Mouse (Mus musculus) ES-E14 (cell line): Measurements from ENCODE around the gene Map9. TPM values are rescaled to one million over a fixed set of nuclear protein-coding genes. Genes with fewer than 3 reads are reported as not detected.

Experiments
- DNase-seq: peaks from one replicate; pipeline ENCODE4 v3.0.0-alpha.2; 2013; ENCODE audit warnings: low read depth, low spot score
- H3K27ac ChIP-seq: 2 replicates; pipeline ENCODE4 v1.5.1; 2012; ENCODE audit warnings: low read depth, mild to moderate bottlenecking, low read length, moderate library complexity, mixed read lengths; ENCODE audit not compliant: poor library complexity, insufficient read depth, severe bottlenecking
- H3K36me3 ChIP-seq: 2 replicates; pipeline ENCODE4 v1.6.1; 2012; ENCODE audit warnings: mild to moderate bottlenecking, low read length, moderate library complexity, mixed read lengths; ENCODE audit not compliant: control insufficient read depth, poor library complexity, insufficient read depth, severe bottlenecking
- H3K4me1 ChIP-seq, 2 experiments: fragments of 150-350 bp in 1 of 2; sonication (generic) in 1 of 2; 2 replicates each; pipeline ENCODE4 v1.6.1; 2012; ENCODE audit warnings: low read length in 2 of 2, mild to moderate bottlenecking in 1 of 2, mixed read lengths in 1 of 2; ENCODE audit not compliant: control insufficient read depth in 2 of 2, insufficient read depth in 2 of 2, poor library complexity in 1 of 2
- H3K4me3 ChIP-seq, 2 experiments: fragments of 150-350 bp in 1 of 2; sonication (generic) in 1 of 2; 2 replicates each; pipeline ENCODE4 v1.5.1; 2012; ENCODE audit warnings: low read length in 2 of 2, low read depth in 1 of 2, mild to moderate bottlenecking in 1 of 2, mixed read lengths in 1 of 2; ENCODE audit not compliant: insufficient read depth in 1 of 2, poor library complexity in 1 of 2, severe bottlenecking in 1 of 2
- H3K9ac ChIP-seq: 2 replicates; pipeline ENCODE4 v1.6.1; 2012; ENCODE audit warnings: low read depth, mild to moderate bottlenecking, low read length, mixed read lengths; ENCODE audit not compliant: poor library complexity, insufficient read depth, severe bottlenecking
- H3K9me3 ChIP-seq: fragments of 150-350 bp; sonication (generic); 2 replicates; pipeline ENCODE4 v1.6.1; 2012; ENCODE audit warnings: low read depth, mild to moderate bottlenecking, low read length; ENCODE audit not compliant: control insufficient read depth, insufficient read depth
- CHD2 ChIP-seq: IDR thresholded peaks from 2 replicates; pipeline ENCODE4 v1.6.1; 2014; ENCODE audit warnings: mild to moderate bottlenecking, low read depth, low read length, inconsistent platforms
- HCFC1 ChIP-seq: IDR thresholded peaks from 2 replicates; pipeline ENCODE4 v1.6.1; 2012; ENCODE audit warnings: low read length, inconsistent platforms, borderline replicate concordance; ENCODE audit not compliant: insufficient read depth
- MAFK ChIP-seq: IDR thresholded peaks from 2 replicates; pipeline ENCODE4 v1.6.1; 2014; ENCODE audit warnings: mild to moderate bottlenecking, low read depth, low read length, inconsistent platforms; ENCODE audit not compliant: insufficient read depth
- ZC3H11A ChIP-seq: IDR thresholded peaks from 2 replicates; pipeline ENCODE4 v1.6.1; 2012; ENCODE audit warnings: low read depth, mild to moderate bottlenecking, inconsistent platforms, low read length, borderline replicate concordance
- ZNF384 ChIP-seq: IDR thresholded peaks from 2 replicates; pipeline ENCODE4 v1.6.1; 2012; ENCODE audit warnings: low read depth, low read length, inconsistent platforms
- in situ Hi-C, 2 experiments: fragments of 600-800 bp; cut with MboI; formaldehyde crosslinking; loops; one replicate each; pipeline ENCODE4 v1.15.1; 2025; ENCODE audit warnings: low sequenced_read_pairs in 2 of 2, inconsistent platforms in 1 of 2; ENCODE audit not compliant: unreplicated experiment in 2 of 2
- total RNA-seq: library from RNA; depleted of rRNA; stranded (reverse); fragments of 300-350 nt; gene quantifications from 2 replicates; pipeline ENCODE4 v1.2.3, GENCODE M21; 2012

Gene Map9
- total RNA-seq, 1 experiment: 4.3 TPM

- Histone ChIP-seq H3K27ac (no peak overlapping the region), H3K9ac (no peak overlapping the region), H3K36me3 (peaks cover 5% of the 10 kb centered on the region), H3K4me1 (peaks cover 0 to 3% of the 10 kb centered on the region in 2 experiments; a peak in 1 of 4 replicates), H3K9me3 (no peaks in the 10 kb centered on the region), H3K4me3 (no peak overlapping the region)
- DNase-seq: no peak
- TF ChIP-seq CHD2: no peak
- no peak for TF ChIP-seq MAFK
- no peak for TF ChIP-seq ZNF384
- no peak for TF ChIP-seq ZC3H11A
- no peak for TF ChIP-seq HCFC1
- in situ Hi-C loops: loop anchor here (25.0 kb wide), 2 partner anchors 493 to 693 kb away; partner anchors contain the start of gene Plrg1 (in 1 of the 2)
Observed at GRCm38 (mm10) chr3:82369063-82369860, 11.4 kb downstream of the Map9 start.

GRCm38 (mm10) chr3:82370439-82371011, 12.7 kb downstream of the Map9 start:
- in situ Hi-C loops: loop anchor here (25.0 kb wide), 2 partner anchors 492 to 692 kb away; partner anchors contain the start of gene Plrg1 (in 1 of the 2)

GRCm38 (mm10) chr3:82376965-82377364, 19.1 kb downstream of the Map9 start:
- no peak for DNase-seq
- in situ Hi-C loops: no loop called here

More at GRCm38 (mm10) chr3:82370439-82371011, 12.7 kb downstream of the Map9 start:
- H3K4me1 ChIP-seq: peaks cover 0 to 3% of the 10 kb centered on the region in 2 experiments; a peak in 1 of 4 replicates
- peaks cover 7% of the 10 kb centered on the region for H3K36me3 ChIP-seq
- no peaks in the 10 kb centered on the region for H3K9me3 ChIP-seq
- TF ChIP-seq ZC3H11A (no peak), MAFK (no peak), ZNF384 (no peak), HCFC1 (no peak), CHD2 (no peak)
- H3K9ac ChIP-seq: no peak overlapping the region
- no peak for DNase-seq
- no peak overlapping the region for H3K4me3 ChIP-seq
- H3K27ac ChIP-seq: no peak overlapping the region

GRCm38 (mm10) chr3:82382325-82382724, 24.5 kb downstream of the Map9 start:
- TF ChIP-seq ZNF384 (no peak), ZC3H11A (no peak), HCFC1 (no peak), MAFK (no peak), CHD2 (no peak)
- Histone ChIP-seq H3K9me3 (no peaks in the 10 kb centered on the region), H3K9ac (no peak overlapping the region), H3K4me1 (peaks cover 0 to 8% of the 10 kb centered on the region in 2 experiments; a peak in 1 of 4 replicates), H3K36me3 (peaks cover 12% of the 10 kb centered on the region; the same call in 1 of the 2 replicates), H3K27ac (no peak overlapping the region), H3K4me3 (no peak overlapping the region)
- in situ Hi-C loops: no loop called here
- DNase-seq: peak; percentile 47

More at GRCm38 (mm10) chr3:82376965-82377364, 19.1 kb downstream of the Map9 start:
- TF ChIP-seq ZC3H11A (no peak), CHD2 (no peak), HCFC1 (no peak), ZNF384 (no peak), MAFK (no peak)
- Histone ChIP-seq H3K36me3 (peaks cover 17% of the 10 kb centered on the region; the same call in 1 of the 2 replicates), H3K4me1 (peaks cover 0 to 3% of the 10 kb centered on the region in 2 experiments; a peak in 1 of 4 replicates), H3K9ac (no peak overlapping the region), H3K4me3 (no peak overlapping the region), H3K27ac (no peak overlapping the region), H3K9me3 (no peaks in the 10 kb centered on the region)
